Mouse (Mus musculus) mouse embryonic stem cell (cell line): ENCODE measurements at regions not wholly inside any gene's neighbourhood (a gene's known extent, or its start where the extent isn't known, plus 50 kb on each side); places are given as distances from the start of the nearest gene placed in this dataset.

Experiments
- in situ Hi-C, 2 experiments: fragments of 300-500 bp; cut with MboI; formaldehyde crosslinking; loops; 1 replicate in 1 of 2; 3 replicates in 1 of 2; pipeline ENCODE4 v1.14.3; 2019 to 2020; ENCODE audit warnings: low sequenced_read_pairs in 2 of 2, low pct_unique_long_range_greater_than_20kb in 1 of 2, mixed read lengths in 1 of 2; ENCODE audit not compliant: unreplicated experiment in 1 of 2

GRCm38 (mm10) chr16:10098511-10098910, 71.5 kb upstream of the Rpl39l start:
- in situ Hi-C loops: no loop called here

GRCm38 (mm10) chr16:10088461-10089353, 81.3 kb upstream of the Rpl39l start:
- in situ Hi-C loops: loop anchor here in 1 of 2 experiments (10.0 kb wide), 1 partner anchor 166 kb away; no protein-coding TSS in a partner anchor

GRCm38 (mm10) chr16:10086341-10086740, 83.7 kb upstream of the Rpl39l start:
- in situ Hi-C loops: loop anchor here in 1 of 2 experiments (10.0 kb wide), 1 partner anchor 168 kb away; no protein-coding TSS in a partner anchor

GRCm38 (mm10) chr16:10085429-10085828, 84.6 kb upstream of the Rpl39l start:
- in situ Hi-C loops: loop anchor here in 1 of 2 experiments (10.0 kb wide), 1 partner anchor 169 kb away; no protein-coding TSS in a partner anchor

- in situ Hi-C loops: loop anchor here in 1 of 2 experiments (10.0 kb wide), 1 partner anchor 173 kb away; no protein-coding TSS in a partner anchor
Observed at GRCm38 (mm10) chr16:10081751-10082150, 86.4 kb upstream of the Grin2a start.

GRCm38 (mm10) chr16:10080121-10080679, 84.8 kb upstream of the Grin2a start:
- in situ Hi-C loops: loop anchor here in 1 of 2 experiments (10.0 kb wide), 1 partner anchor 175 kb away; no protein-coding TSS in a partner anchor

- in situ Hi-C loops: loop anchor here (10.0 to 25.0 kb wide), 4 partner anchors 202 to 439 kb away; partner anchors contain the start of gene Tekt5 (in 2 of the 2)
Observed at GRCm38 (mm10) chr16:10073158-10073557, 77.8 kb upstream of the Grin2a start.

GRCm38 (mm10) chr16:10063491-10063890, 68.1 kb upstream of the Grin2a start:
- in situ Hi-C loops: loop anchor here (25.0 kb wide), 2 partner anchors 324 to 449 kb away; partner anchors contain the start of gene Tekt5 (in 1 of the 2)

GRCm38 (mm10) chr16:10058094-10058493, 62.7 kb upstream of the Grin2a start:
- in situ Hi-C loops: loop anchor here (25.0 kb wide), 2 partner anchors 329 to 454 kb away; partner anchors contain the start of gene Tekt5 (in 1 of the 2)
